Mouse (Mus musculus) forebrain, embryonic 12.5 days (tissue): ENCODE data around the gene Fcgr4. TPM values are rescaled to one million over a fixed set of nuclear protein-coding genes. Genes with fewer than 3 reads are reported as not detected.

Experiments used
- ATAC-seq: fragments of 200-750 bp; cut with Nextera tagmentation; 2 replicates; pipeline ENCODE4 v1.8.0; 2017; ENCODE audit warnings: moderate TSS enrichment; ENCODE audit not compliant: low FRiP score
- H3K27ac ChIP-seq: fragments of 300-500 bp; sonication (generic); 2 replicates; pipeline ENCODE4 v1.5.1; 2016; ENCODE audit warnings: mild to moderate bottlenecking
- H3K27me3 ChIP-seq: fragments of 300-500 bp; sonication (generic); 2 replicates; pipeline ENCODE4 v1.6.1; 2016; ENCODE audit warnings: mild to moderate bottlenecking
- H3K36me3 ChIP-seq: fragments of 300-500 bp; sonication (generic); replicated peaks from 2 replicates; pipeline ENCODE4 v1.6.1; 2016; ENCODE audit warnings: mild to moderate bottlenecking
- H3K4me1 ChIP-seq: fragments of 300-500 bp; sonication (generic); 2 replicates; pipeline ENCODE4 v1.6.1; 2016
- H3K4me2 ChIP-seq: fragments of 300-500 bp; sonication (generic); 2 replicates; pipeline ENCODE4 v1.6.1; 2016; ENCODE audit warnings: mild to moderate bottlenecking, moderate library complexity
- H3K4me3 ChIP-seq: fragments of 300-500 bp; sonication (generic); replicated peaks from 2 replicates; pipeline ENCODE4 v1.5.1; 2016; ENCODE audit warnings: mild to moderate bottlenecking
- H3K9ac ChIP-seq: fragments of 300-500 bp; sonication (generic); 2 replicates; pipeline ENCODE4 v1.6.1; 2016; ENCODE audit warnings: mild to moderate bottlenecking
- H3K9me3 ChIP-seq: fragments of 300-500 bp; sonication (generic); 2 replicates; pipeline ENCODE4 v1.6.1; 2016
- WGBS: fragments of 180-500 bp; shearing (Covaris S2); methylation state at CpG from one replicate; pipeline ENCODE4 v1.1.7; 2016; 5-methylcytosine and 5-hydroxymethylcytosine counted together
- polyA plus RNA-seq: library from polyadenylated mRNA; unstranded; fragments of >200 nt; fragmentation: Nextera tagmentation; extraction: Ambion mirVana; gene quantifications from 2 replicates; pipeline ENCODE4 v1.2.1, GENCODE M21; 2016

Gene Fcgr4
- polyA plus RNA-seq, 1 experiment from 2014 or later, result 0.26 TPM

DNA sequence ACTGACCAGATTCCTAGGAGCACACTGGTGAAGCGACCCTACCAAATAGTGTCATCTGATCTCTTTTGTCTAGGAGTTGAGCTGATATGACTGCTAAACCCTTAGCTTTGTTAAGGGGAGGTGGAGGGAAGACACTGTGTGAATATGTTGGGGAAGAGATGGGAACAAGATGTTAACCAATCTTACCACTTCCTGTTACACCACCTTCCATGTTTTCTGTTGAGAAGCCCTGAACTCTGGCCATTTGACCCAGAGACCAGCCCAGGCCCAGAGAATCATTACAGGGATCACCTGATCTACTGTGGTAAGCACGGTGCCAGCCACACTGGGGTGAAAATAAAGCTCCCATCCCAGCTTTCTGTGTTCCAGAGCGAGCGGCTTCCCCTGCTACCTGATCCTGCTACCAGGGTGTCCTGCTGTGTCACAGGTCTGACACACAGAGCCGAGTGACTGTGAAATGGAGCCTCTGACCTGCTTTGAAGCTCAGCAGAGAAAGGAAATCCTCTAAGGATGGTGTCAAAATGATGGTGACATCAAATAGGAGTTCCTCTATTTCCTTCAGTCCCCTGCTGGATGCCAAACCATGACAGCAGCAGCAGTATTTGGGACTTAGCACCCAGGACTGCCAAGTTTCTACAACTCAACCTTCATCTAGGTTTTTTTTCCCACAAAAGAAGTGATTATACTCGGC is 1.1 kb upstream of the Fcgr4 start:
- Histone ChIP-seq H3K4me1 (no peaks in the 10 kb centered on the region), H3K27me3 (no peaks in the 10 kb centered on the region), H3K4me3 (no peak overlapping the region), H3K4me2 (no peak overlapping the region), H3K27ac (no peak overlapping the region), H3K36me3 (no peaks in the 10 kb centered on the region), H3K9me3 (no peaks in the 10 kb centered on the region), H3K9ac (no peak overlapping the region)
- 51% methylated on average over 6 of the region's 6 CpGs for WGBS
- ATAC-seq, result no peak

DNA sequence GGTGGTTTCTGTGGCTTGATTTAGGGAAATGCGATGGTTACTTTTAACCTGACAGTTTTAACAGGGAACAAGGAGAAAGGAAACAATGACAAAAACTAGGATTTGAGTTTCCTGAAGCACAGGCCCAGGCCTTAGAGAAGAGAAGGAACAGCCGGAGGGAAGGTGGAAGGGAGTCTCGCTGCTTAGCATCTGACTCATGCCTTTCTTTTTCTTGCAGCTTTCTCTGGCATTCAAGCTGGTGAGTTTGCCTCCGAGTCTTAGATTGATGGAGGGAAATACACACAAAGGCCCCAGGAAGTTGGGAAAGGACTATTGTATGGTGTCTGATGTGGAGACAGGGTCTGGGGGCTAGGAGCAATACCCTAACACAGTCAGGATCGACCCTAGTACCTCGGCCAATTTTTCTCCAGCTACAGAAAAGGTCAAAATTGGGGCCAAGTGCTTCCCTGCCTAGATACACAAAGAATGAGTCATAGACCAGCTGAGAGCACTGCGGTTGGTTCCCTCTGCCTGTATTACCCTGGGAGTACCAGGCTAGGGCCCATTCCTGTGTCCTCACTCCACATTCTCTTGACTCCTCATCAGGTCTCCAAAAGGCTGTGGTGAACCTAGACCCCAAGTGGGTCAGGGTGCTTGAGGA is 711 bp downstream of the Fcgr4 start:
- Histone ChIP-seq H3K27ac (no peak overlapping the region), H3K9me3 (no peaks in the 10 kb centered on the region), H3K9ac (no peak overlapping the region), H3K4me3 (no peak overlapping the region), H3K27me3 (no peaks in the 10 kb centered on the region), H3K36me3 (no peaks in the 10 kb centered on the region), H3K4me2 (no peak overlapping the region), H3K4me1 (no peaks in the 10 kb centered on the region)
- 83% methylated on average over 7 of the region's 7 CpGs for WGBS
- no peak for ATAC-seq

DNA sequence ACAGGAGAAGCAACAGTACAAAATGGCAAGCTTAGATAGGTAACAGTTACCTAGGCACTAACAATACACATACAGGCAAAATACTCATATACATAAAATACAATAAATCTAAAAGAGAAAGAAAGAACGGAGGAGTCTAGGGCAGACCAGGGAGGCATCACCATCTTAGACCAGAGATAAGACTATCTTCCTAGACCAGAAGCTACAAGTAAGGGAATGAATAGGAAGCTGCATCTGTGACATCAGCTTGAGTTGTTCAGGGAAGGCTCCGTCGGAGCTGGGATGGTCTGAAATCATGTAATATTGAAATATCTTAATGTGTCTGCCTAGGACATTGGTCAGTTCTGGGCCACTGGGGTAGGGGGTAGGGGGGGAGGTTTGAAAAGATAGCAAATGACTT is 13.0 kb downstream of the Fcgr4 start:
- H3K36me3 ChIP-seq, result no peaks in the 10 kb centered on the region
- no peak for ATAC-seq
- H3K9me3 ChIP-seq, result no peaks in the 10 kb centered on the region
- H3K4me3 ChIP-seq, result no peak overlapping the region
- H3K9ac ChIP-seq, result no peak overlapping the region
- H3K4me1 ChIP-seq, result peaks cover 22% of the 10 kb centered on the region
- H3K27ac ChIP-seq, result no peak overlapping the region
- H3K27me3 ChIP-seq, result peaks cover 52% of the 10 kb centered on the region
- no peak overlapping the region for H3K4me2 ChIP-seq
- 91% methylated on average over 3 of the region's 3 CpGs for WGBS

DNA sequence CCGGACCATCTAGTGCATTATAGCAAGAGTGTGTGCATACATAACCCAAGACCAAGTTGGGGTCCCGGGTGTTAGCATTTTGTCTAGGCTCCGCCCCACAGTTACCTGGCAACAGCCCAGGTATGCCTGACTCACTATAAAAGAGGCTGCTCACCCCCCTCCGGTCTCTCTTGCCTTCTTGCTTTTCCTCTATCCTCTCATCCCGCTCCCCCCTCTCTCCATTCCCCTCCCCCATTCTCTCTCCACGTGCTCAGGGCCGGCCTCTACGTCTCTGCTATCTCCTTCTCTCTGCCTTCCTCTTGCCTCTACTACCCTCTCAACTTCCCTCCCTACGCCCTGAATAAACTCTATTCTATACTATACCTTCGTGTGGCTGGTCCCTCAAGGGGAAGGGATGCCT is 14.0 kb downstream of the Fcgr4 start:
- no peaks in the 10 kb centered on the region for H3K36me3 ChIP-seq
- peak overlapping the region; percentile 59 for H3K4me3 ChIP-seq
- peaks cover 52% of the 10 kb centered on the region for H3K27me3 ChIP-seq
- H3K9ac ChIP-seq, result peak overlapping the region; percentile 61
- peak overlapping the region; percentile 81 for H3K4me2 ChIP-seq
- peaks cover 22% of the 10 kb centered on the region for H3K4me1 ChIP-seq
- H3K27ac ChIP-seq, result no peak overlapping the region
- 6% methylated on average over 10 of the region's 10 CpGs for WGBS
- H3K9me3 ChIP-seq, result no peaks in the 10 kb centered on the region
- no peak for ATAC-seq

DNA sequence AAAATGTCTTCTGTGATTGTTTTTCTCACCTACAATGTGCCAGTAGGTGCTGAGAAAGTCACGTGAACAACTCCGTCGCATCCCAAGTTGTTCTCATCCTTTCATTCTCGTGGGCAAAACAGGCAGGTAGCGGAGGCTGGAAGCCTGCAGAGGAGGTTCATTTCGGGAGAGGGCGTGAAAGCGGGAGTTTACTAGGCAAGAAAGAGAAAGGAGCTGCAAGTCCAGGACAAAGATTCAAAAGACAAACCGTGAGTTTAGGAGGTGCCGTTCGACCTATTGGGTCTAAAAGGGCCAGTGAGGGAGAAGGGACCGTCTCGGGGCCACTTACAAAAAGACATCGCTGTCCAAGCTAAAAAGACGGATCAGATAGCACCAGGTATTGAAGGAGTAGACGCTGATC is 14.5 kb downstream of the Fcgr4 start:
- H3K4me3 ChIP-seq, result peak overlapping the region; percentile 59
- no peaks in the 10 kb centered on the region for H3K9me3 ChIP-seq
- peaks cover 52% of the 10 kb centered on the region for H3K27me3 ChIP-seq
- H3K4me2 ChIP-seq, result peak overlapping the region; percentile 81
- H3K9ac ChIP-seq, result peak overlapping the region; percentile 61
- no peak for ATAC-seq
- under 1% methylated on average over 16 of the region's 16 CpGs for WGBS
- no peak overlapping the region for H3K27ac ChIP-seq
- peaks cover 22% of the 10 kb centered on the region for H3K4me1 ChIP-seq
- H3K36me3 ChIP-seq, result no peaks in the 10 kb centered on the region

DNA sequence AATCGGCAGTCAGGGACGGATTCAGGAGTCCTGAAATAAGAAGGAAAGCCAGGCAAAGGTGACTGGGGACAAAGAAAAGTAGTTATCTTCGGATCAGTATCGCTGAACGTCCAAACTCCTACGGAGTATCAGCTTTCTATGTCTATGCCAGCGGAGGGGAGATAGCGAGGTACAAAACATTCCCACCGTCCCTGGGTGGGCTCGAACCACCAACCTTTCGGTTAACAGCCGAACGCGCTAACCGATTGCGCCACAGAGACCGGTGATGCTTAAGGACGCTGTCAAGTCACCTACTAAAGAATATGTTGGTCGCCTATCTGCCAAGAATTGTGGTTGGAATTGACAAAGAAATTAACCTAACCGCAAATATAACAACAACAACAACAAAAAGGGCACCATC is 15.0 kb downstream of the Fcgr4 start:
- Histone ChIP-seq H3K9me3 (no peaks in the 10 kb centered on the region), H3K4me1 (peaks cover 22% of the 10 kb centered on the region), H3K9ac (peak overlapping the region; percentile 61), H3K4me3 (peak overlapping the region; percentile 59), H3K27ac (no peak overlapping the region), H3K4me2 (peak overlapping the region; percentile 81), H3K27me3 (peaks cover 49% of the 10 kb centered on the region), H3K36me3 (no peaks in the 10 kb centered on the region)
- ATAC-seq, result peak; percentile 68; the same call in 1 of the 2 replicates
- 0% methylated on average over 20 of the region's 20 CpGs for WGBS

DNA sequence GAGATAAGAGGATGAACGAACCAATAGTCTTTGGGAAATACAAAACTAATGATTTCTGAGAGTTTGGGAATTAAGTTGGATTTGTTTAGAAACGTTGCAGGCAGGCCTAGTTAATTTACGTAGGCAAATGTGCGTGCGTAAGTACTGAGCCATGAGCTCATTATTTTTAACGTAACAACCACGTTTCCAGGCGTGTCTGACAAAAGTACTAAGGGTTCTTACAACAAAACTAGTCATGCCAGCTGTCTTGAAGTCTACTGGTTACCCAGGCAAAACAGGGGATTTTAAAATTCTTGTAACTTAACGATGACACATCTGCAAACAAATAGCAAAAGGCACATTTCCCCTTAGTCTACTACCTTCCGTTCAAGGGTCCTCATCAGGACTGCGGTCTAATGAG is 15.5 kb downstream of the Fcgr4 start:
- 5% methylated on average over 11 of the region's 11 CpGs for whole genome bisulfite sequencing
- Histone ChIP-seq H3K4me1 (peaks cover 22% of the 10 kb centered on the region), H3K4me2 (peak overlapping the region; percentile 81), H3K9ac (peak overlapping the region; percentile 17; the same call in 1 of the 2 replicates), H3K4me3 (peak overlapping the region; percentile 59), H3K36me3 (no peaks in the 10 kb centered on the region), H3K27me3 (peaks cover 47% of the 10 kb centered on the region), H3K9me3 (no peaks in the 10 kb centered on the region), H3K27ac (no peak overlapping the region)
- no peak for ATAC-seq

DNA sequence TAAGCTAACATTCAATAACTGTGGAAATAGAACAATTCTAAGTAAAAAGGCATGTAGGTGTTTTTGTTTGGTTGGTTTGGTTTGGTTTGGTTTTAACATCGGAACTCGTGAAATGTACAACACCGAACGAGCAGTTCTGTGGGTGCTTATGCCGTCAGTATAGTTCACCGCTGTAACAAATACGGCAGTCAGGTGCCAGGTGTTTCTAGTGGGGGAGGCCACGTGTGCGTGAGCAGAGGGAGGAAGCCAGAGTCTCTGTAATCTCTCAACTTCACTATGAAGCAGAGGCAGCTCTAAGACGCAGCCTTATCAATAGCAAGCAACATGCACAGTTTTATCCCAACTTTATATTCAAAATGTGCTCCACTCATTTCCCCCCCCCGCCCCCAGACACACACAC is 16.9 kb downstream of the Fcgr4 start:
- 46% methylated on average over 11 of the region's 11 CpGs for WGBS
- no peak for ATAC-seq

DNA sequence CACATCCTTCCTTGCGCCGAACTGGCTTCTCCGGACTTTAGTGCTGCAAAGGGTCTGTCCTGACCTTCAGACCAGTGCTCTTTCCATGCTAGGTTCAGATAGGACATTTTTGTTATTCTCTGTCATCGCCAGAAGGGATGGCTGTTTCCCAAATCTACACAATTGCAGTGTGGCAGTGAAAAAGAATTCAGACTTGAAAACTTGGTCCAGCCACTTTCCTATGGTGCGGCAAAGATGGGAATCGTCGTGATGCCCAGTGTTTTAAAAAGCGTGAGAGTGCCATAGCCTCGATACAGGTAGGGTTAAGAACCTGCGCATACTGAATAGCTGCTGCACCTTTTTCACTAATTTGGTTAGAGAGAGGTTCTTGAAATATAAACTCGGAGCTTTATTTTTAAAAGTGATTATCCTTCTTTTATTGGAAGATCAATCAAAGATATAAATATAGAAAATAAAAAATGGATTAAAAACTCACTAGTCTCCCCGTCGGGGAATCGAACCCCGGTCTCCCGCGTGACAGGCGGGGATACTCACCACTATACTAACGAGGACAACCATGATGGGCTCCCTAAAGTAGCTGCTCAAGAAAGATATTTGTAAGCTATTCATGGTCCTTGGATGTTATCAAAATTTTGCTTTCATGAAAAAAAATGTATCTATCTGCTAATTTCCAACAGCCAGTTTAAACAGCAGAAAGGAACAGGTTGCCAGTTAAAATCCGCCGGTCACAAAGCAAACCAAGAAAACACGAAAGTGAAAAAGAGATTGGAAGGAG is 18.0 kb downstream of the Fcgr4 start:
- no peak overlapping the region for H3K9ac ChIP-seq
- H3K27ac ChIP-seq, result no peak overlapping the region
- H3K27me3 ChIP-seq, result peaks cover 25% of the 10 kb centered on the region
- H3K4me3 ChIP-seq, result peak overlapping the region; percentile 37
- ATAC-seq, result 0 out of 2 replicates have a peak, but pooled peaks have one; percentile 51
- H3K4me2 ChIP-seq, result peak overlapping the region; percentile 59
- no peaks in the 10 kb centered on the region for H3K36me3 ChIP-seq
- no peaks in the 10 kb centered on the region for H3K9me3 ChIP-seq
- WGBS, result 3% methylated on average over 22 of the region's 22 CpGs
- H3K4me1 ChIP-seq, result peaks cover 22% of the 10 kb centered on the region

More for the DNA sequence above, 16.9 kb downstream of the Fcgr4 start:
- Histone ChIP-seq H3K4me1 (peaks cover 22% of the 10 kb centered on the region), H3K4me2 (peak overlapping the region; percentile 81), H3K27me3 (peaks cover 36% of the 10 kb centered on the region), H3K27ac (no peak overlapping the region), H3K9me3 (no peaks in the 10 kb centered on the region), H3K9ac (no peak overlapping the region), H3K36me3 (no peaks in the 10 kb centered on the region), H3K4me3 (peak overlapping the region; percentile 16; the same call in 1 of the 2 replicates)

DNA sequence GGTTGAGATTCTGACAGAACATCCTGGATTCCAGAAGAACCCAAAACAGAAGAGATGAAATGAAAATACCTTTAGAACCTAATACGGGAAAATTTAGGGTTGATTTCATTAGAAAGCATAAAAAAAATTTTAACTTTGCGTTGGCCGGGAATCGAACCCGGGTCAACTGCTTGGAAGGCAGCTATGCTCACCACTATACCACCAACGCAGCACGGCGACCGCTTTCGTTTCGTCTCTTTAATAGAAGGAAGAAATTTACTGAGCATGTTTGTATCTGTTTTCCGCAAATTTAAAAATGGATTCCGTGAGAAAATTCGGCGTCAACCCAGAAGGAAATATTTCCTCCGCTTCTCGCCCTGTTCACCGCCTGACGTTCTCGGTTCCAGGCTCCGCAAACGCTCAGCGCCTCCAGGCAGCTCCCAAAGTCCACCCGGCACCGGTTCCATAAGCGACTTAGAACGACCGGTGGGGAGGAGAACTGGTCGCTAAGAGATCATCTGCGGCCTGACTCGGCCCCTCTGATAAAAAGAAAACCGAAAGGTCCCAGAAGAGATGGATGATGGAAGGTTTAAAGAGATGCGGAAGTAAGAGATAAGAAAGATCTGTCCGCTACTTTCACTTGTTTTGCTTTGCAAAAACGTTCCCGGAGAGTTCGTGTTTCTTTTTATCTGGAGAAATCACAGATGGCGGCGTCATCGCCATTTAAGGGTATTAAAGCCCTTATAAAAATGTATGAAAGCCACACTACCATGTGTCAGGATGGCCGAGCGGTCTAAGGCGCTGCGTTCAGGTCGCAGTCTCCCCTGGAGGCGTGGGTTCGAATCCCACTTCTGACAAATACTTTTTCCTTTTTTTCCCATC is 19.4 kb downstream of the Fcgr4 start:
- H3K27me3 ChIP-seq, result peaks cover 11% of the 10 kb centered on the region
- H3K4me3 ChIP-seq, result peak overlapping the region; percentile 79
- under 1% methylated on average over 47 of the region's 47 CpGs for WGBS
- no peaks in the 10 kb centered on the region for H3K9me3 ChIP-seq
- peaks cover 17% of the 10 kb centered on the region for H3K4me1 ChIP-seq
- ATAC-seq, result peak; percentile 85
- peak overlapping the region; percentile 49 for H3K4me2 ChIP-seq
- H3K36me3 ChIP-seq, result no peaks in the 10 kb centered on the region
- H3K27ac ChIP-seq, result peak overlapping the region; percentile 83
- peak overlapping the region; percentile 69 for H3K9ac ChIP-seq

DNA sequence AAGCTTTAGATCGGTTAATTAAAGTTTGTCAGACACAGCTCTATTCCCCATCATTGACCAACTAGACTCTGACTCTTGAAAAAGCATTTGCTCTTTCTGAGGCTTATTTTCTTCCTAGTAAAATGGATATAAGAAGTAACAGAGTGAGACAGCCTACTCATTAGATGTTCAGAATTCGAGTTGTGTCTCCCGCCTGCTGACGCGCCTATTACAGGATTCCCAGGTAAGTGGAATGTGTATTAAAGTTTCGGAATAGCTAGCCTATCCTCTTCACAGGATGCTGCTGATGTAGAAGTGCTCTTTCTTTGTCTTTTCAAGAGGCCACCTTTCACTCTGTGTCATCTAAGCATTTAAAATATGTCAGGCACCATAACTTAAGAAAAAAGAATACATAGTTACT is 20.4 kb downstream of the Fcgr4 start:
- no peaks in the 10 kb centered on the region for H3K36me3 ChIP-seq
- no peak overlapping the region for H3K9ac ChIP-seq
- H3K4me3 ChIP-seq, result no peak overlapping the region

DNA sequence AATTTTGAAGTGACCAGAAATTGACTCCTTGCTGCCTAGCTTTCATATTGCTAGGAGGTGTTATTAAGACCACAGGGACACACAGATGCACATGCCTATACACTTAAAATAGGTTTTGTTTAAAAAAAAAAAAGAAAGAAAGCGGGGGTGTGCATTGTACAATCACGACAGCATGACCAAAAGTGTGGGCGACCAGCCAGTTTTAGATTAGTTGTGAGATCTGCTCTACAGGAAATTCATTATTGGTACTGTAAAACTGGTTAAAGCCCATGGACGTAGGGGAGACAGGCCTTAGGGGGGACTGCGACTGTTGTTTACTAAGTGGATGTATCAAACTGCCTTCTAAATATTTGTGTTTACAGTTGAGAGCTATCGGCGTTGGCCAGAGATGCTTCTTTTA is 21.2 kb downstream of the Fcgr4 start:
- Histone ChIP-seq H3K9me3 (no peaks in the 10 kb centered on the region), H3K9ac (no peak overlapping the region), H3K4me2 (no peak overlapping the region), H3K4me3 (no peak overlapping the region), H3K27me3 (peaks cover 8% of the 10 kb centered on the region), H3K27ac (no peak overlapping the region), H3K36me3 (no peaks in the 10 kb centered on the region), H3K4me1 (peaks cover 11% of the 10 kb centered on the region)
- WGBS, result 90% methylated on average over 7 of the region's 7 CpGs
- ATAC-seq, result no peak

More for the DNA sequence above, 20.4 kb downstream of the Fcgr4 start:
- ATAC-seq, result no peak
- 71% methylated on average over 6 of the region's 6 CpGs for WGBS
- Histone ChIP-seq H3K4me2 (no peak overlapping the region), H3K27me3 (peaks cover 8% of the 10 kb centered on the region), H3K27ac (no peak overlapping the region), H3K9me3 (no peaks in the 10 kb centered on the region), H3K4me1 (peaks cover 17% of the 10 kb centered on the region)
